Mouse (Mus musculus) midbrain, embryonic 16.5 days (tissue): Measurements from ENCODE around the gene Dscam. TPM values are rescaled to one million over a fixed set of nuclear protein-coding genes. Genes with fewer than 3 reads are reported as not detected.

Experiments used
- ATAC-seq: fragments of 200-750 bp; cut with Nextera tagmentation; 2 replicates; pipeline ENCODE4 v1.8.0; 2017; ENCODE audit warnings: moderate TSS enrichment
- H3K27ac ChIP-seq: fragments of 300-500 bp; sonication (generic); 2 replicates; pipeline ENCODE4 v1.5.1; 2014; ENCODE audit warnings: mild to moderate bottlenecking, low read length, mixed read lengths
- H3K27me3 ChIP-seq: fragments of 300-500 bp; sonication (generic); 2 replicates; pipeline ENCODE4 v1.6.1; 2014; ENCODE audit warnings: low read depth, low read length, mixed read lengths; ENCODE audit not compliant: control insufficient read depth, insufficient read depth
- H3K36me3 ChIP-seq: fragments of 300-500 bp; sonication (generic); 2 replicates; pipeline ENCODE4 v1.6.1; 2014; ENCODE audit warnings: mild to moderate bottlenecking, low read length, moderate library complexity, mixed read lengths; ENCODE audit not compliant: control insufficient read depth, insufficient read depth
- H3K4me1 ChIP-seq: fragments of 300-500 bp; sonication (generic); 2 replicates; pipeline ENCODE4 v1.6.1; 2014; ENCODE audit warnings: mild to moderate bottlenecking, low read length, mixed read lengths; ENCODE audit not compliant: control insufficient read depth, insufficient read depth
- H3K4me2 ChIP-seq: fragments of 300-500 bp; sonication (generic); 2 replicates; pipeline ENCODE4 v1.6.1; 2014; ENCODE audit warnings: mild to moderate bottlenecking, low read length, mixed read lengths
- H3K4me3 ChIP-seq: fragments of 300-500 bp; sonication (generic); 2 replicates; pipeline ENCODE4 v1.5.1; 2014; ENCODE audit warnings: low read depth, mild to moderate bottlenecking, low read length, moderate library complexity, mixed read lengths
- H3K9ac ChIP-seq: fragments of 300-500 bp; sonication (generic); 2 replicates; pipeline ENCODE4 v1.6.1; 2014; ENCODE audit warnings: low read depth, low read length, mixed read lengths
- H3K9me3 ChIP-seq: fragments of 300-500 bp; sonication (generic); replicated peaks from 2 replicates; pipeline ENCODE4 v1.6.1; 2014; ENCODE audit warnings: mild to moderate bottlenecking, low read length, mixed read lengths; ENCODE audit not compliant: control insufficient read depth, poor library complexity, severe bottlenecking
- WGBS: fragments of 180-500 bp; shearing (Covaris S2); extraction: QIAGEN DNeasy Blood & Tissue Kit; methylation state at CpG from one replicate; pipeline ENCODE4 v1.1.7; 2014; 5-methylcytosine and 5-hydroxymethylcytosine counted together
- polyA plus RNA-seq: library from polyadenylated mRNA; unstranded; fragments of >200 nt; fragmentation: Nextera tagmentation; extraction: Ambion mirVana; gene quantifications from 2 replicates; pipeline ENCODE4 v1.2.1, GENCODE M21; 2015

Gene Dscam
- polyA plus RNA-seq, 1 experiment from 2014 or later, result 16.2 TPM

- Histone ChIP-seq H3K4me1 (peaks cover 12% of the 10 kb centered on the region), H3K9ac (no peak overlapping the region), H3K36me3 (no peaks in the 10 kb centered on the region)
Measured at GRCm38 (mm10) chr16:96563350-96564257, 606.9 kb downstream of the Dscam start.

GRCm38 (mm10) chr16:96559796-96560195 lies 610.8 kb downstream of the Dscam start:
- Histone ChIP-seq H3K9me3 (no peaks in the 10 kb centered on the region), H3K36me3 (no peaks in the 10 kb centered on the region), H3K9ac (no peak overlapping the region), H3K27me3 (no peaks in the 10 kb centered on the region), H3K4me2 (no peak overlapping the region), H3K4me1 (peaks cover 12% of the 10 kb centered on the region), H3K27ac (no peak overlapping the region), H3K4me3 (no peak overlapping the region)
- ATAC-seq, result no peak

More at GRCm38 (mm10) chr16:96563350-96564257, 606.9 kb downstream of the Dscam start:
- Histone ChIP-seq H3K9me3 (no peaks in the 10 kb centered on the region), H3K4me3 (no peak overlapping the region), H3K4me2 (peak overlapping the region; percentile 9; the same call in 1 of the 2 replicates), H3K27me3 (no peaks in the 10 kb centered on the region), H3K27ac (peak overlapping the region; percentile 70)
- 33% methylated on average over 8 of the region's 8 CpGs for WGBS
- ATAC-seq, result peak; percentile 81

- Histone ChIP-seq H3K4me1 (peaks cover 2% of the 10 kb centered on the region), H3K9me3 (no peaks in the 10 kb centered on the region), H3K4me3 (no peak overlapping the region), H3K9ac (no peak overlapping the region), H3K36me3 (no peaks in the 10 kb centered on the region), H3K27me3 (no peaks in the 10 kb centered on the region), H3K4me2 (no peak overlapping the region), H3K27ac (no peak overlapping the region)
- 94% methylated on average over 1 of the region's 1 CpGs for WGBS
- no peak for ATAC-seq
Measured at GRCm38 (mm10) chr16:96558341-96558740, 612.2 kb downstream of the Dscam start.

- whole genome bisulfite sequencing, result 71% methylated on average over 3 of the region's 3 CpGs
- Histone ChIP-seq H3K9me3 (no peaks in the 10 kb centered on the region), H3K36me3 (no peaks in the 10 kb centered on the region)
Measured at GRCm38 (mm10) chr16:96556621-96557020, 613.9 kb downstream of the Dscam start.

GRCm38 (mm10) chr16:96555412-96555811 lies 615.1 kb downstream of the Dscam start:
- H3K27me3 ChIP-seq, result no peaks in the 10 kb centered on the region
- H3K4me1 ChIP-seq, result peaks cover 3% of the 10 kb centered on the region; the same call in 1 of the 2 replicates
- WGBS, result 77% methylated on average over 4 of the region's 4 CpGs
- no peak overlapping the region for H3K9ac ChIP-seq
- H3K9me3 ChIP-seq, result no peaks in the 10 kb centered on the region
- no peaks in the 10 kb centered on the region for H3K36me3 ChIP-seq
- no peak for ATAC-seq
- H3K27ac ChIP-seq, result no peak overlapping the region
- no peak overlapping the region for H3K4me3 ChIP-seq
- H3K4me2 ChIP-seq, result no peak overlapping the region

More at GRCm38 (mm10) chr16:96556621-96557020, 613.9 kb downstream of the Dscam start:
- ATAC-seq, result no peak
- no peak overlapping the region for H3K4me3 ChIP-seq
- no peaks in the 10 kb centered on the region for H3K27me3 ChIP-seq
- H3K9ac ChIP-seq, result no peak overlapping the region
- peaks cover 3% of the 10 kb centered on the region; the same call in 1 of the 2 replicates for H3K4me1 ChIP-seq
- no peak overlapping the region for H3K4me2 ChIP-seq
- no peak overlapping the region for H3K27ac ChIP-seq

- Histone ChIP-seq H3K4me1 (peaks cover 6% of the 10 kb centered on the region), H3K36me3 (no peaks in the 10 kb centered on the region), H3K27me3 (no peaks in the 10 kb centered on the region), H3K4me2 (no peak overlapping the region), H3K9me3 (no peaks in the 10 kb centered on the region), H3K27ac (peak overlapping the region; percentile 61), H3K9ac (no peak overlapping the region), H3K4me3 (no peak overlapping the region)
- WGBS, result 53% methylated on average over 2 of the region's 2 CpGs
- ATAC-seq, result 0 out of 2 replicates have a peak, but pooled peaks have one; percentile 66
Measured at GRCm38 (mm10) chr16:96552680-96553079, 617.9 kb downstream of the Dscam start.

GRCm38 (mm10) chr16:96541056-96541455 lies 629.5 kb downstream of the Dscam start:
- no peaks in the 10 kb centered on the region for H3K36me3 ChIP-seq
- no peaks in the 10 kb centered on the region for H3K4me1 ChIP-seq
- H3K4me2 ChIP-seq, result no peak overlapping the region
- no peak for ATAC-seq
- H3K4me3 ChIP-seq, result no peak overlapping the region
- 44% methylated on average over 2 of the region's 2 CpGs for WGBS
- H3K9ac ChIP-seq, result no peak overlapping the region
- no peak overlapping the region for H3K27ac ChIP-seq
- H3K9me3 ChIP-seq, result no peaks in the 10 kb centered on the region
- no peaks in the 10 kb centered on the region for H3K27me3 ChIP-seq

Other genes with a start within 250 kb of the Dscam start
- 2.8 and 3.5 TPM in 2 replicates for gene Bace2, start 186.0 kb upstream of the Dscam start, polyA plus RNA-seq